Comparison of ENCODE assay signal across 10 mouse cellular contexts in the genomic region with DNA sequence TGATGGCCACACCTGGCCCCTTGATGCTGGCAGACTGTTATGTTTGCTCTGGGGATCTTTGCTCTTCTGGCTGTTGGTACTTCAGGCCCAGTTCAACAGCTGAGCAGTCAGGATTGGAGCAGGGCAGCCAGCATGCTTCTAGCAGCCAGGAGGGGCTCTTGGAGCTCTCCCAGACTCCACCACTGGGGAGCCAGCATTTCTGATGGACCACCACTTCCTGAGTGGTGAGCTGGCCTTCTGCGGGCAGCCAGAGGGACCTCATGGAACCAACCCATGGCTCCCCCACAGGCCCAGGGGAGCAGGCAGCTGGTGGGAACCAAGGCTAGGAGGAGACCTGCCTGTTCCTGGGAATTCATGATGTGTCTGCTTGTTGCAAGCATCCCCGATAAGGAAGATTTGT.
DNase-seq lines count a peak whose midpoint lies in the region; ATAC-seq and TF ChIP-seq lines count a peak whose summit lies in the region.
"Had no signal": no experiment of that assay in that cellular context is flagged by ENCODE, and none has a peak within 500 bp of the region (broad histone marks: within the 10 kb centered on the region; RNA-seq: fewer than 3 reads in every experiment).

No protein-coding gene starts in this region.

- 21% methylated on average over 2 of the region's 2 CpGs for WGBS in kidney, embryonic 15.5 days
- WGBS in embryonic facial prominence, embryonic 13.5 days, result 77% methylated on average over 2 of the region's 2 CpGs
- WGBS in hindbrain, postnatal 0 days, result 48% methylated on average over 2 of the region's 2 CpGs
- WGBS in midbrain, postnatal 0 days, result 51% methylated on average over 2 of the region's 2 CpGs
- 82% methylated on average over 2 of the region's 2 CpGs for WGBS in heart, embryonic 10.5 days

- no peak overlapping the region for H3K9ac ChIP-seq in kidney, embryonic 15.5 days
- no peak overlapping the region for H3K9ac ChIP-seq in embryonic facial prominence, embryonic 13.5 days
- H3K9ac ChIP-seq in hindbrain, postnatal 0 days (replicated peaks; ENCODE audit: low read length), result no peak overlapping the region
- no peak overlapping the region for H3K9ac ChIP-seq in midbrain, postnatal 0 days (replicated peaks; ENCODE audit: low read length, poor library complexity, severe bottlenecking)
- H3K9ac ChIP-seq: liver, embryonic 14.5 days had no signal

- H3K27ac ChIP-seq in kidney, embryonic 15.5 days, result peak overlapping the region; percentile 45; the same call in 1 of the 2 replicates
- H3K27ac ChIP-seq in embryonic facial prominence, embryonic 13.5 days, result 0 out of 2 replicates have a peak overlapping the region, but pooled peaks have one; percentile 39
- H3K27ac ChIP-seq in hindbrain, postnatal 0 days, result no peak overlapping the region; the same call in 1 of the 2 replicates
- peak overlapping the region; percentile 68; the same call in 1 of the 2 replicates for H3K27ac ChIP-seq in midbrain, postnatal 0 days (ENCODE audit: low read depth, low read length)
- H3K27ac ChIP-seq in heart, embryonic 10.5 days, result no peak overlapping the region
- H3K27ac ChIP-seq: liver, embryonic 14.5 days had no signal

- H3K36me3 ChIP-seq in kidney, embryonic 15.5 days, result peaks cover 7% of the 10 kb centered on the region
- H3K36me3 ChIP-seq in embryonic facial prominence, embryonic 13.5 days, result peaks cover 8% of the 10 kb centered on the region
- no peaks in the 10 kb centered on the region for H3K36me3 ChIP-seq in hindbrain, postnatal 0 days (ENCODE audit: insufficient read depth, low read length)
- no peaks in the 10 kb centered on the region for H3K36me3 ChIP-seq in midbrain, postnatal 0 days (ENCODE audit: insufficient read depth, low read length)
- peaks cover 21% of the 10 kb centered on the region for H3K36me3 ChIP-seq in heart, embryonic 10.5 days

- no peak overlapping the region for H3K4me2 ChIP-seq in kidney, embryonic 15.5 days
- no peak overlapping the region for H3K4me2 ChIP-seq in embryonic facial prominence, embryonic 13.5 days
- H3K4me2 ChIP-seq in hindbrain, postnatal 0 days (ENCODE audit: low read depth, low read length), result no peak overlapping the region
- H3K4me2 ChIP-seq in midbrain, postnatal 0 days (ENCODE audit: low read depth, low read length, poor library complexity, severe bottlenecking), result no peak overlapping the region

- no peaks in the 10 kb centered on the region for H3K9me3 ChIP-seq in kidney, embryonic 15.5 days (replicated peaks)
- no peaks in the 10 kb centered on the region for H3K9me3 ChIP-seq in embryonic facial prominence, embryonic 13.5 days
- no peaks in the 10 kb centered on the region for H3K9me3 ChIP-seq in hindbrain, postnatal 0 days (ENCODE audit: low read length)
- H3K9me3 ChIP-seq in midbrain, postnatal 0 days (ENCODE audit: low read length), result no peaks in the 10 kb centered on the region
- no peaks in the 10 kb centered on the region for H3K9me3 ChIP-seq in heart, embryonic 10.5 days

- H3K27me3 ChIP-seq in kidney, embryonic 15.5 days, result no peaks in the 10 kb centered on the region
- H3K27me3 ChIP-seq in embryonic facial prominence, embryonic 13.5 days, result no peaks in the 10 kb centered on the region
- no peaks in the 10 kb centered on the region for H3K27me3 ChIP-seq in hindbrain, postnatal 0 days (ENCODE audit: insufficient read depth, low read length)
- no peaks in the 10 kb centered on the region for H3K27me3 ChIP-seq in midbrain, postnatal 0 days (ENCODE audit: insufficient read depth, low read length)
- H3K27me3 ChIP-seq in heart, embryonic 10.5 days (ENCODE audit: insufficient read depth, poor library complexity, severe bottlenecking), result no peaks in the 10 kb centered on the region

- H3K4me1 ChIP-seq in kidney, embryonic 15.5 days, result peaks cover 93% of the 10 kb centered on the region
- H3K4me1 ChIP-seq in embryonic facial prominence, embryonic 13.5 days, result peaks cover 82% of the 10 kb centered on the region
- peaks cover 56% of the 10 kb centered on the region for H3K4me1 ChIP-seq in hindbrain, postnatal 0 days (ENCODE audit: insufficient read depth, low read length)
- H3K4me1 ChIP-seq in midbrain, postnatal 0 days (ENCODE audit: insufficient read depth, low read length), result peaks cover 45% of the 10 kb centered on the region
- peaks cover 76% of the 10 kb centered on the region for H3K4me1 ChIP-seq in heart, embryonic 10.5 days

- TF ChIP-seq CTCF in hindbrain, postnatal 0 days (IDR thresholded peaks at IDR 0.05; ENCODE audit: low read depth), result peak; percentile 22; the same call in 1 of the 2 replicates
- no peak for TF ChIP-seq CTCF in midbrain, postnatal 0 days (IDR thresholded peaks at IDR 0.05)

- H3K4me3 ChIP-seq in kidney, embryonic 15.5 days (replicated peaks), result no peak overlapping the region
- H3K4me3 ChIP-seq in embryonic facial prominence, embryonic 13.5 days, result no peak overlapping the region
- no peak overlapping the region for H3K4me3 ChIP-seq in hindbrain, postnatal 0 days (ENCODE audit: low read length)
- no peak overlapping the region for H3K4me3 ChIP-seq in midbrain, postnatal 0 days (ENCODE audit: low read depth, low read length)
- H3K4me3 ChIP-seq in heart, embryonic 10.5 days, result no peak overlapping the region

- no peak for ATAC-seq in kidney, embryonic 15.5 days (replicated peaks; ENCODE audit: low FRiP score)
- no peak for ATAC-seq in embryonic facial prominence, embryonic 13.5 days (ENCODE audit: insufficient number of reproducible peaks, insufficient read depth, low FRiP score, low TSS enrichment, low read depth)
- ATAC-seq in hindbrain, postnatal 0 days, result no peak
- no peak for ATAC-seq in midbrain, postnatal 0 days (ENCODE audit: low FRiP score)

- DNase-seq in kidney, adult 9 months, result no peak
- DNase-seq in hindbrain, postnatal 0 days (ENCODE audit: low spot score), result no peak
- no peak for DNase-seq in midbrain, postnatal 0 days (ENCODE audit: low spot score)
- DNase-seq in frontal cortex, postnatal 36 days (ENCODE audit: low spot score in 2 of 2), result no peak
- no peak for DNase-seq in urinary bladder, postnatal 14 days (ENCODE audit: low spot score)
- DNase-seq in heart, embryonic 10.5 days (ENCODE audit: low spot score), result no peak
- DNase-seq: layer of hippocampus, adult 9-11 months had no signal

Comparison
In these comparisons a context has a peak if more than half of its experiments do, and no peak if none do; other contexts are left out.
1. H3K27ac ChIP-seq: peak in kidney, embryonic 15.5 days (single experiment), embryonic facial prominence, embryonic 13.5 days (single experiment) and midbrain, postnatal 0 days (single experiment); none in hindbrain, postnatal 0 days (single experiment) and heart, embryonic 10.5 days (single experiment).